Mouse (Mus musculus): ENCODE measurements around the gene Sec14l1. TPM values are rescaled to one million over a fixed set of nuclear protein-coding genes. Genes with fewer than 3 reads are reported as not detected.

Gene Sec14l1
- polyA plus RNA-seq, 1 experiment from 2014 or later, result 53.4 TPM

GRCm38 (mm10) chr11:117111967-117112648, 2.9 kb upstream of the Sec14l1 start:
- no peak for ATAC-seq (ENCODE audit: insufficient number of reproducible peaks, low FRiP score)
- Histone ChIP-seq H3K4me3 (no peak overlapping the region), H3K27ac (ENCODE audit: poor library complexity, severe bottlenecking) (no peak overlapping the region), H3K9me3 (replicated peaks) (0 out of 2 replicates have a peak, but pooled peaks cover 3% of the 10 kb centered on the region), H3K27me3 (replicated peaks) (no peaks in the 10 kb centered on the region), H3K9ac (no peak overlapping the region), H3K4me1 (replicated peaks) (peaks cover 48% of the 10 kb centered on the region), H3K4me2 (no peak overlapping the region), H3K36me3 (peaks cover under 1% of the 10 kb centered on the region)
- 79% methylated on average over 11 of the region's 11 CpGs for WGBS

DNA sequence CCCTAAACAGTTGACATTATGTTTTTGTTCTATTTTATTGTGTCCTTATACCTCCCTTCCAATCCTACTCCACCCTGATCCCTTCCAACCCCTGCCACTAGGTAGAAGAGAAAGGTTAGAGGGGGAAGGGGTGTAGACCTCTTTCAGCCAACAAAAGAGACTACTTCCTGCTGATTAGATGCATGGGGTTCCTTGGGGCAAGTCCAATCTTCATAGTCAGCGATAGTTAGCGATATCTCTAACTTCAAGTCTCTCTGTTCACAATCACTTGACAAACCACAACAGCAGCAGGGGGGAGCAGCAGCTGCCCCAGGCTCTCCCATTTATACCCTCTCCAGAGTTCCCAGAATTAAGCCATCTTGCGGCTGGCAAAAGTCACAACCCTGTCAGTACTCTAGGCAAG, 2.3 kb upstream of the Sec14l1 start:
- no peaks in the 10 kb centered on the region for H3K27me3 ChIP-seq (replicated peaks)
- H3K4me1 ChIP-seq (replicated peaks), result peaks cover 52% of the 10 kb centered on the region
- ATAC-seq (ENCODE audit: insufficient number of reproducible peaks, low FRiP score), result no peak
- 0 out of 2 replicates have a peak, but pooled peaks cover 3% of the 10 kb centered on the region for H3K9me3 ChIP-seq (replicated peaks)
- no peak overlapping the region for H3K4me3 ChIP-seq
- no peak overlapping the region for H3K9ac ChIP-seq
- 26% methylated on average over 3 of the region's 3 CpGs for WGBS
- no peak overlapping the region for H3K4me2 ChIP-seq
- no peak overlapping the region for H3K27ac ChIP-seq (ENCODE audit: poor library complexity, severe bottlenecking)
- peaks cover 6% of the 10 kb centered on the region for H3K36me3 ChIP-seq

DNA sequence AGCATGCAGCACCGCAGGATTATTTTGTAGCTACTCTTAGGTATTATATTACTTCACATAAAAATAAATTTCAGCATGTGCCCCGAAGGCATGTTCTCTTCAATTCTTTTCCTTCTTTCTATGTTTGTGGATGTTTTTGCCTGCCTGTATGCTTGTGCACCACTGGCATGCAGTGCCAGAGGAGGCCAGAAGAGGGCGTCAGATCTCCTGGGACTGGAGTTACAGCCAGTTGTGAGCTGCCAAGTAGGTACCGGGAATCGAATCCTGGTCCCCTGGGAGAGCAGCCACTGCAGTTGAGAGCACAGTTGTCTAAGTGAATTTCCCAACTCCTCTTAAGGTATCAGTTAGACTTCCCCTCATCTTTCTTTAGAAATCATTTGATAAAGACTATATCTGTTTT, 1.6 kb upstream of the Sec14l1 start:
- H3K4me2 ChIP-seq, result no peak overlapping the region
- no peak for ATAC-seq (ENCODE audit: insufficient number of reproducible peaks, low FRiP score)
- H3K27ac ChIP-seq (ENCODE audit: poor library complexity, severe bottlenecking), result no peak overlapping the region
- H3K27me3 ChIP-seq (replicated peaks), result no peaks in the 10 kb centered on the region
- WGBS, result 89% methylated on average over 5 of the region's 5 CpGs
- no peak overlapping the region for H3K9ac ChIP-seq
- peaks cover 13% of the 10 kb centered on the region for H3K36me3 ChIP-seq
- peaks cover 53% of the 10 kb centered on the region for H3K4me1 ChIP-seq (replicated peaks)
- 0 out of 2 replicates have a peak, but pooled peaks cover 3% of the 10 kb centered on the region for H3K9me3 ChIP-seq (replicated peaks)
- H3K4me3 ChIP-seq, result no peak overlapping the region

GRCm38 (mm10) chr11:117114231-117114591, 757 bp upstream of the Sec14l1 start:
- no peaks in the 10 kb centered on the region for H3K27me3 ChIP-seq (replicated peaks)
- H3K4me2 ChIP-seq, result peak overlapping the region; percentile 86
- H3K9me3 ChIP-seq (replicated peaks), result 0 out of 2 replicates have a peak, but pooled peaks cover 3% of the 10 kb centered on the region
- 46% methylated on average over 13 of the region's 13 CpGs for WGBS
- H3K27ac ChIP-seq (ENCODE audit: poor library complexity, severe bottlenecking), result peak overlapping the region; percentile 98
- no peak for ATAC-seq (ENCODE audit: insufficient number of reproducible peaks, low FRiP score)
- H3K4me3 ChIP-seq, result peak overlapping the region; percentile 94
- H3K4me1 ChIP-seq (replicated peaks), result peaks cover 53% of the 10 kb centered on the region
- H3K36me3 ChIP-seq, result peaks cover 13% of the 10 kb centered on the region
- peak overlapping the region; percentile 76 for H3K9ac ChIP-seq

DNA sequence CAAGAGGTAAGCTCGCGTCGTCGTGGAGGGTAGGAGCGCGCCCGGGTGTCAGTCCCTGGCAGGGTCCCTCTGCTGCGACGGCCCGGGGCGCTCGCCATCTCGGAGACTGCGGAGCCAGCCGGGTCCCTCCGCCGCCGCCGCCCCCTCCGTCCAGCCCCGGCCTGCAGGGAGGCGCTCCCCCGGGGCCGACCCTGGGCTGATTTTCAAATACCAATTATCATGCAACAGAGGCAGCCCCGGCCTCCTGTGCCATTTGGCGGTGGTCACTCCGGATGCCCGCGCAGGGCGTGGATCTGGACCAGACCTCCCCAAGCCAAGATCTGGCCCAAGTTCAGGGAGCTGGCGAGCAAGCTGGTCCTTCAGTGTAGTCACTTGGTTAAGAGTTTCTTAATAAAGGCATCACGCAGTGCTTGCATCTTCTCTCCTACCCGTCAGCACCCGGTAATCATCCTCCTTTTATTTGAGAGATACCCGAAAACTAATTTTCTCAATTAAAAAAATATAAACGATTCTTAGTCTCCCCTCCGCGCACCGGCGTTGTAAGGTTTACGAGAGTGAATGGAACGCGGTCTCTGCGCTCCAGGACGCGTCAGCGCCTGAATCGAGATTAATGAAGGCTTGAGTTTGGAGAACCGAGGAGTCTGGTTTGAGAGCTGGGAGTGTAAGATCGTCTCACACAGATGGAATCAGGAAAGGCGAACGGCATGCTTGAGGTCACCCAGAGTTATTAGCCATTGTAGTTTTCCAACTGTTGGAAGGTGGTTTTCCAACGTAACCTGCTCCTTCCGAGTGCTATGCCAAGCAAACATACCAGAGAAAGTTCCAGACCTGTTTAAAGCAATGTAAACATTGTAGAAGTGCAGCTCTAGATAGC, 615 bp downstream of the Sec14l1 start:
- peak overlapping the region; percentile 94 for H3K4me3 ChIP-seq
- peaks cover 62% of the 10 kb centered on the region for H3K4me1 ChIP-seq (replicated peaks)
- peak; percentile 4; the same call in 1 of the 2 replicates for ATAC-seq (ENCODE audit: insufficient number of reproducible peaks, low FRiP score)
- 0 out of 2 replicates have a peak, but pooled peaks cover 3% of the 10 kb centered on the region for H3K9me3 ChIP-seq (replicated peaks)
- peak overlapping the region; percentile 98 for H3K27ac ChIP-seq (ENCODE audit: poor library complexity, severe bottlenecking)
- H3K9ac ChIP-seq, result peak overlapping the region; percentile 95
- peak overlapping the region; percentile 86 for H3K4me2 ChIP-seq
- H3K36me3 ChIP-seq, result peaks cover 13% of the 10 kb centered on the region
- H3K27me3 ChIP-seq (replicated peaks), result no peaks in the 10 kb centered on the region
- whole genome bisulfite sequencing, result under 1% methylated on average over 43 of the region's 54 CpGs

GRCm38 (mm10) chr11:117116350-117117303, 1.7 kb downstream of the Sec14l1 start:
- no peaks in the 10 kb centered on the region for H3K27me3 ChIP-seq (replicated peaks)
- H3K36me3 ChIP-seq, result peaks cover 15% of the 10 kb centered on the region
- H3K4me2 ChIP-seq, result peak overlapping the region; percentile 86
- 65% methylated on average over 18 of the region's 18 CpGs for WGBS
- peak overlapping the region; percentile 95 for H3K9ac ChIP-seq
- H3K4me1 ChIP-seq (replicated peaks), result peaks cover 73% of the 10 kb centered on the region
- 0 out of 2 replicates have a peak, but pooled peaks cover 3% of the 10 kb centered on the region for H3K9me3 ChIP-seq (replicated peaks)
- peak overlapping the region; percentile 98; the same call in 1 of the 2 replicates for H3K27ac ChIP-seq (ENCODE audit: poor library complexity, severe bottlenecking)
- peak overlapping the region; percentile 94 for H3K4me3 ChIP-seq
- ATAC-seq (ENCODE audit: insufficient number of reproducible peaks, low FRiP score), result no peak

DNA sequence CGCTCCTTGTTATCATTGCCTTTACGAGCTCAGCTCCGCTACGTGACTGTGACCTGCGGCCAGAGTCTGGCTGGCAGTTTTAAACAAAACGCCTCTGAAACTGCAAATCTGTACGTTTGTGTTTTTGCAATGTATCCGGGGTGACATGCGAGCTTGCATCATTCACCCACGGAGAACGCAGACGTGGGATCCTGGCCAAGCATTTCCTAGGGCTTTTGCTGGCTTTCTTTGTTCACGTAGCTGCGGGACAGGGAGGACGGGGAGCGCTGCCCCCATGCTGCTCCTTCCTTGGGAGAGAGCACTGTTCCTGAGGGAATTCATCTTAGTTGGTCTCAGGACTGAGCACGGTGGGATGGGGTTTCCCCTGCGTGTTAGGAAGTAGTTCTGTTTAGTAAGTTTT, 2.4 kb downstream of the Sec14l1 start:
- Histone ChIP-seq H3K9me3 (replicated peaks) (0 out of 2 replicates have a peak, but pooled peaks cover 3% of the 10 kb centered on the region), H3K36me3 (peaks cover 21% of the 10 kb centered on the region), H3K4me2 (peak overlapping the region; percentile 30), H3K27me3 (replicated peaks) (no peaks in the 10 kb centered on the region), H3K27ac (ENCODE audit: poor library complexity, severe bottlenecking) (no peak overlapping the region), H3K4me1 (replicated peaks) (peaks cover 75% of the 10 kb centered on the region), H3K4me3 (0 out of 2 replicates have a peak overlapping the region, but pooled peaks have one; percentile 94), H3K9ac (peak overlapping the region; percentile 50; the same call in 1 of the 2 replicates)
- no peak for ATAC-seq (ENCODE audit: insufficient number of reproducible peaks, low FRiP score)
- WGBS, result 65% methylated on average over 18 of the region's 18 CpGs

GRCm38 (mm10) chr11:117117791-117118190, 2.8 kb downstream of the Sec14l1 start:
- no peak for ATAC-seq (ENCODE audit: insufficient number of reproducible peaks, low FRiP score)
- no peak overlapping the region for H3K27ac ChIP-seq (ENCODE audit: poor library complexity, severe bottlenecking)
- H3K36me3 ChIP-seq, result peaks cover 23% of the 10 kb centered on the region
- 82% methylated on average over 7 of the region's 7 CpGs for WGBS
- no peaks in the 10 kb centered on the region for H3K27me3 ChIP-seq (replicated peaks)
- H3K4me3 ChIP-seq, result no peak overlapping the region
- H3K4me2 ChIP-seq, result no peak overlapping the region
- H3K9ac ChIP-seq, result 0 out of 2 replicates have a peak overlapping the region, but pooled peaks have one; percentile 38
- H3K9me3 ChIP-seq (replicated peaks), result 0 out of 2 replicates have a peak, but pooled peaks cover 3% of the 10 kb centered on the region
- H3K4me1 ChIP-seq (replicated peaks), result peaks cover 76% of the 10 kb centered on the region

DNA sequence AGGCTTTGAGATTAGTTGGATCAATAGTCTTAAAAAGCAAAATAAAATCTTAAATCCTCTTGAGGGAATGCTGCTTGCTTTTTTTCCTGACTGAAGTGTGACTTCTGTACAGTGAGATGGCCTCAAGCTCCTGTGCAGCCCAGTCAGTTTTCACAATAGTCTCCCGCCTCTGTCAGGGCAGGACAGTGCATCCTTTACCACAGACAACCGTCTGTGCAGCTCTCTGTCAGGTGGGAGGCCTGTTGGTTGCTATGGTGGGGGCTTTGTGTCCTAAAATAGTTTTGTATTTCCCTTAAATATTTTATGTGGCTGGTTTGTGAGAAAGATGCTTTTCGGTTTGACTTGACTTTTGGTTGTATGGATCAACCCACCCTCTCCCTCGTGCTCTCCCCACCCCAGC, 3.3 kb downstream of the Sec14l1 start:
- H3K4me2 ChIP-seq, result peak overlapping the region; percentile 49
- H3K27ac ChIP-seq (ENCODE audit: poor library complexity, severe bottlenecking), result peak overlapping the region; percentile 45

GRCm38 (mm10) chr11:117118721-117119321, 3.9 kb downstream of the Sec14l1 start:
- Histone ChIP-seq H3K27ac (ENCODE audit: poor library complexity, severe bottlenecking) (peak overlapping the region; percentile 58), H3K4me2 (peak overlapping the region; percentile 49), H3K9me3 (replicated peaks) (no peaks in the 10 kb centered on the region), H3K4me3 (peak overlapping the region; percentile 7; the same call in 1 of the 2 replicates), H3K27me3 (replicated peaks) (no peaks in the 10 kb centered on the region), H3K36me3 (peaks cover 24% of the 10 kb centered on the region), H3K9ac (peak overlapping the region; percentile 57), H3K4me1 (replicated peaks) (peaks cover 83% of the 10 kb centered on the region)
- WGBS, result 42% methylated on average over 11 of the region's 11 CpGs
- no peak for ATAC-seq (ENCODE audit: insufficient number of reproducible peaks, low FRiP score)

More for the DNA sequence above, 3.3 kb downstream of the Sec14l1 start:
- ATAC-seq (ENCODE audit: insufficient number of reproducible peaks, low FRiP score), result no peak
- 0 out of 2 replicates have a peak overlapping the region, but pooled peaks have one; percentile 7 for H3K4me3 ChIP-seq
- H3K36me3 ChIP-seq, result peaks cover 24% of the 10 kb centered on the region
- WGBS, result 58% methylated on average over 4 of the region's 4 CpGs
- H3K27me3 ChIP-seq (replicated peaks), result no peaks in the 10 kb centered on the region
- H3K9me3 ChIP-seq (replicated peaks), result 0 out of 2 replicates have a peak, but pooled peaks cover 3% of the 10 kb centered on the region
- peak overlapping the region; percentile 57 for H3K9ac ChIP-seq
- peaks cover 79% of the 10 kb centered on the region for H3K4me1 ChIP-seq (replicated peaks)

All from heart, embryonic 12.5 days (tissue).